ENCODE assay signal across 8 mouse cellular contexts in genomic region chr3:95650276-95651032, GRCm38 (mm10). TPM values are rescaled to one million over a fixed set of nuclear protein-coding genes. Genes with fewer than 3 reads are reported as not detected.
DNase-seq lines count a peak whose midpoint lies in the region; TF ChIP-seq lines count a peak whose summit lies in the region.

No protein-coding gene starts in this region.

- peak; percentile 98 for DNase-seq in 416B (ENCODE audit: low read depth)
- DNase-seq in CD4-positive, CD25-positive, alpha-beta regulatory T cell, adult 2 months (ENCODE audit: low read depth, low spot score), result peak; percentile 58
- DNase-seq in gastrocnemius, adult 2 months, result peak; percentile 68
- DNase-seq in kidney, postnatal 36 days, result peak; percentile 46 to 79
- DNase-seq in skeletal muscle tissue, adult 2 months (ENCODE audit: low read depth, low spot score), result peak; percentile 93
- no peak for DNase-seq in right cerebral cortex, adult 18-20 months
- DNase-seq in cerebellum, adult 8-10 months, result no peak
- DNase-seq in right cerebral cortex, postnatal 25 days, result no peak

- H3K4me3 ChIP-seq in gastrocnemius, adult 2 months, result peak overlapping the region; percentile 34

- no peak for TF ChIP-seq CTCF in gastrocnemius, adult 2 months (IDR thresholded peaks at IDR 0.05)

- H3K27ac ChIP-seq in gastrocnemius, adult 2 months, result peak overlapping the region; percentile 88

- intact Hi-C loops in gastrocnemius, adult 2 months (cut with DNase I), result no loop called here

RNA-seq across cellular contexts. Expression of gene Mcl1, which starts 8.1 kb away (rescaled TPM):
- 100 to 1,000 TPM; 110 to 123 TPM for total RNA-seq in gastrocnemius, adult 2 months (2021)

RNA-seq across cellular contexts. Expression of gene Ensa, which starts 25.7 kb away (rescaled TPM):
- total RNA-seq in gastrocnemius, adult 2 months (2021), result 100 to 1,000 TPM in 1 of 2 experiments, 10 to 100 TPM in 1; 97.2 to 102 TPM

RNA-seq across cellular contexts. Expression of gene Adamtsl4, which starts 37.3 kb away (rescaled TPM):
- total RNA-seq in gastrocnemius, adult 2 months (2021), result 10 to 100 TPM; 17.2 to 32.0 TPM

Comparison
In these comparisons a context has a peak if more than half of its experiments do, and no peak if none do; other contexts are left out.
1. DNase-seq: peak in 416B (single experiment), CD4-positive, CD25-positive, alpha-beta regulatory T cell, adult 2 months (single experiment), gastrocnemius, adult 2 months (single experiment), kidney, postnatal 36 days (2 of 2) and skeletal muscle tissue, adult 2 months (single experiment); none in right cerebral cortex, adult 18-20 months (single experiment), cerebellum, adult 8-10 months (single experiment) and right cerebral cortex, postnatal 25 days (single experiment).